Mouse (Mus musculus): ENCODE data around the gene Gm10428. TPM values are rescaled to one million over a fixed set of nuclear protein-coding genes. Genes with fewer than 3 reads are reported as not detected.

Gene Gm10428
- total RNA-seq (2014; fragmentation: Nextera tagmentation), result not detected in 2 replicates
- total RNA-seq (2017), result not detected in 2 replicates
- not detected in 2 replicates for polyA plus RNA-seq (2012)

- Histone ChIP-seq H3K36me3 (replicated peaks) (no peaks in the 10 kb centered on the region), H3K27me3 (ENCODE audit: insufficient read depth, low read length) (peaks cover 8% of the 10 kb centered on the region), H3K4me3 (ENCODE audit: low read depth, low read length) (no peak within 1 kb of the TSS), H3K9me3 (replicated peaks) (no peaks in the 10 kb centered on the region), H3K4me1 (ENCODE audit: insufficient read depth, low read depth, low read length) (no peaks in the 10 kb centered on the region)
- TF ChIP-seq CTCF (IDR thresholded peaks at IDR 0.05; ENCODE audit: low read depth, low read length) (no peak), GATA2 (IDR thresholded peaks at IDR 0.05; ENCODE audit: borderline replicate concordance, low read depth, low read length) (no peak), GATA1 (IDR thresholded peaks at IDR 0.05; ENCODE audit: borderline replicate concordance, low read length) (no peak), TAL1 (conservative IDR thresholded peaks at IDR 0.05; ENCODE audit: low read depth, low read length) (no peak), POLR2AphosphoS5 (IDR thresholded peaks at IDR 0.05; ENCODE audit: insufficient replicate concordance, low read depth, low read length) (no peak)
- DNase-seq (ENCODE audit: low spot score), result no peak
- ATAC-seq (ENCODE audit: extremely low read depth, insufficient number of reproducible peaks, low FRiP score, poor library complexity, severe bottlenecking), result no peak
Observed at GRCm38 (mm10) chr11:62752780-62753179, at the start of gene Gm10428. TSS of gene Gm10428 (plus strand) at chr11:62753100.

- no peak for ATAC-seq (ENCODE audit: extremely low read depth, insufficient number of reproducible peaks, low FRiP score, poor library complexity, severe bottlenecking)
- Histone ChIP-seq H3K4me1 (ENCODE audit: insufficient read depth, low read depth, low read length) (no peaks in the 10 kb centered on the region), H3K36me3 (replicated peaks) (no peaks in the 10 kb centered on the region), H3K27me3 (ENCODE audit: insufficient read depth, low read length) (peaks cover 5% of the 10 kb centered on the region; the same call in 1 of the 2 replicates), H3K4me3 (ENCODE audit: low read depth, low read length) (no peak overlapping the region), H3K9me3 (replicated peaks) (no peaks in the 10 kb centered on the region)
- TF ChIP-seq POLR2AphosphoS5 (IDR thresholded peaks at IDR 0.05; ENCODE audit: insufficient replicate concordance, low read depth, low read length) (no peak), CTCF (IDR thresholded peaks at IDR 0.05; ENCODE audit: low read depth, low read length) (no peak), TAL1 (conservative IDR thresholded peaks at IDR 0.05; ENCODE audit: low read depth, low read length) (no peak), GATA1 (IDR thresholded peaks at IDR 0.05; ENCODE audit: borderline replicate concordance, low read length) (no peak), GATA2 (IDR thresholded peaks at IDR 0.05; ENCODE audit: borderline replicate concordance, low read depth, low read length) (no peak)
- no peak for DNase-seq (ENCODE audit: low spot score)
Observed at GRCm38 (mm10) chr11:62706141-62706540, 46.8 kb upstream of the Gm10428 start.

DNA sequence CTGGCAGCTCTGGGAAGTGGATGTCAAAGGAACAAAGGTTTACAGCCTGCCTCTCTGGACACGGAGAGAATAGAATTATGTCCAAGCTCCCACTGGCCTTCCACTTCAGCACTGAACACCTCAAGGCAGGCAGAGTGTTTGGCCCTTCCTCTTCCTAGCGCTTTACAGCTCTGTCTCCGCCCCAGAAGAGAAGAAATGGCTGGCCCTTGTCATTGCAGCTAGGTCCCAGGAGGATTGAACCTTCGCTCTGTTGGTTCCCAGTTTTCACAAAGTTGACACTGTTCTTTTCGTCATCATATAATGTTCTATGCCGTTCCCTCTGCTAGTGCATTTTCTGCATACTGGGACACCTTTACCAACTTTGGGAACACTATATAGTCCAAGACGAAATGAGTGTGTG, 44.6 kb upstream of the Gm10428 start:
- DNase-seq (ENCODE audit: low spot score) (no peak), ATAC-seq (ENCODE audit: extremely low read depth, insufficient number of reproducible peaks, low FRiP score, poor library complexity, severe bottlenecking) (no peak)
- no peak for TF ChIP-seq TAL1 (conservative IDR thresholded peaks at IDR 0.05; ENCODE audit: low read depth, low read length)
- TF ChIP-seq POLR2AphosphoS5 (IDR thresholded peaks at IDR 0.05; ENCODE audit: insufficient replicate concordance, low read depth, low read length), result no peak
- no peak for TF ChIP-seq GATA1 (IDR thresholded peaks at IDR 0.05; ENCODE audit: borderline replicate concordance, low read length)
- no peak for TF ChIP-seq GATA2 (IDR thresholded peaks at IDR 0.05; ENCODE audit: borderline replicate concordance, low read depth, low read length)
- no peak for TF ChIP-seq CTCF (IDR thresholded peaks at IDR 0.05; ENCODE audit: low read depth, low read length)

GRCm38 (mm10) chr11:62710657-62711056, 42.2 kb upstream of the Gm10428 start:
- H3K36me3 ChIP-seq (replicated peaks), result no peaks in the 10 kb centered on the region
- DNase-seq (ENCODE audit: low spot score), result no peak
- H3K4me1 ChIP-seq (ENCODE audit: insufficient read depth, low read depth, low read length), result no peaks in the 10 kb centered on the region
- peaks cover 9% of the 10 kb centered on the region for H3K27me3 ChIP-seq (ENCODE audit: insufficient read depth, low read length)
- H3K9me3 ChIP-seq (replicated peaks), result no peaks in the 10 kb centered on the region
- no peak overlapping the region for H3K4me3 ChIP-seq (ENCODE audit: low read depth, low read length)
- TF ChIP-seq TAL1 (conservative IDR thresholded peaks at IDR 0.05; ENCODE audit: low read depth, low read length) (no peak), CTCF (IDR thresholded peaks at IDR 0.05; ENCODE audit: low read depth, low read length) (no peak), GATA2 (IDR thresholded peaks at IDR 0.05; ENCODE audit: borderline replicate concordance, low read depth, low read length) (no peak), GATA1 (IDR thresholded peaks at IDR 0.05; ENCODE audit: borderline replicate concordance, low read length) (no peak), POLR2AphosphoS5 (IDR thresholded peaks at IDR 0.05; ENCODE audit: insufficient replicate concordance, low read depth, low read length) (no peak)
- ATAC-seq (ENCODE audit: extremely low read depth, insufficient number of reproducible peaks, low FRiP score, poor library complexity, severe bottlenecking), result no peak; the same call in 1 of the 2 replicates

More for the DNA sequence above, 44.6 kb upstream of the Gm10428 start:
- peaks cover 5% of the 10 kb centered on the region; the same call in 1 of the 2 replicates for H3K27me3 ChIP-seq (ENCODE audit: insufficient read depth, low read length)
- no peaks in the 10 kb centered on the region for H3K4me1 ChIP-seq (ENCODE audit: insufficient read depth, low read depth, low read length)
- H3K9me3 ChIP-seq (replicated peaks), result no peaks in the 10 kb centered on the region
- no peak overlapping the region for H3K4me3 ChIP-seq (ENCODE audit: low read depth, low read length)
- no peaks in the 10 kb centered on the region for H3K36me3 ChIP-seq (replicated peaks)

GRCm38 (mm10) chr11:62728276-62728675, 24.6 kb upstream of the Gm10428 start:
- H3K4me1 ChIP-seq (ENCODE audit: insufficient read depth, low read depth, low read length), result no peaks in the 10 kb centered on the region; the same call in 1 of the 2 replicates
- DNase-seq (ENCODE audit: low spot score) (no peak), ATAC-seq (ENCODE audit: extremely low read depth, insufficient number of reproducible peaks, low FRiP score, poor library complexity, severe bottlenecking) (no peak)
- H3K27me3 ChIP-seq (ENCODE audit: insufficient read depth, low read length), result peaks cover 10% of the 10 kb centered on the region; the same call in 1 of the 2 replicates
- TF ChIP-seq TAL1 (conservative IDR thresholded peaks at IDR 0.05; ENCODE audit: low read depth, low read length), result no peak
- no peak for TF ChIP-seq CTCF (IDR thresholded peaks at IDR 0.05; ENCODE audit: low read depth, low read length)
- TF ChIP-seq GATA1 (IDR thresholded peaks at IDR 0.05; ENCODE audit: borderline replicate concordance, low read length), result no peak
- TF ChIP-seq POLR2AphosphoS5 (IDR thresholded peaks at IDR 0.05; ENCODE audit: insufficient replicate concordance, low read depth, low read length), result no peak
- no peak for TF ChIP-seq GATA2 (IDR thresholded peaks at IDR 0.05; ENCODE audit: borderline replicate concordance, low read depth, low read length)
- H3K36me3 ChIP-seq (replicated peaks), result no peaks in the 10 kb centered on the region
- H3K9me3 ChIP-seq (replicated peaks), result no peaks in the 10 kb centered on the region
- no peak overlapping the region for H3K4me3 ChIP-seq (ENCODE audit: low read depth, low read length)

GRCm38 (mm10) chr11:62731311-62732021, 21.4 kb upstream of the Gm10428 start, which contains the start of gene Zfp287:
TSS of gene Zfp287 (minus strand) at chr11:62731905.
- ATAC-seq (ENCODE audit: extremely low read depth, insufficient number of reproducible peaks, low FRiP score, poor library complexity, severe bottlenecking) (no peak), DNase-seq (ENCODE audit: low spot score) (no peak)
- Histone ChIP-seq H3K36me3 (replicated peaks) (no peaks in the 10 kb centered on the region), H3K27me3 (ENCODE audit: insufficient read depth, low read length) (peaks cover 13% of the 10 kb centered on the region), H3K4me3 (ENCODE audit: low read depth, low read length) (no peak within 1 kb of the TSS), H3K4me1 (ENCODE audit: insufficient read depth, low read depth, low read length) (no peaks in the 10 kb centered on the region; the same call in 1 of the 2 replicates), H3K9me3 (replicated peaks) (no peaks in the 10 kb centered on the region)
- TF ChIP-seq TAL1 (conservative IDR thresholded peaks at IDR 0.05; ENCODE audit: low read depth, low read length) (no peak), GATA2 (IDR thresholded peaks at IDR 0.05; ENCODE audit: borderline replicate concordance, low read depth, low read length) (no peak), GATA1 (IDR thresholded peaks at IDR 0.05; ENCODE audit: borderline replicate concordance, low read length) (no peak), POLR2AphosphoS5 (IDR thresholded peaks at IDR 0.05; ENCODE audit: insufficient replicate concordance, low read depth, low read length) (no peak), CTCF (IDR thresholded peaks at IDR 0.05; ENCODE audit: low read depth, low read length) (no peak)
